Mouse (Mus musculus): ENCODE results near the gene Il25.

DNA sequence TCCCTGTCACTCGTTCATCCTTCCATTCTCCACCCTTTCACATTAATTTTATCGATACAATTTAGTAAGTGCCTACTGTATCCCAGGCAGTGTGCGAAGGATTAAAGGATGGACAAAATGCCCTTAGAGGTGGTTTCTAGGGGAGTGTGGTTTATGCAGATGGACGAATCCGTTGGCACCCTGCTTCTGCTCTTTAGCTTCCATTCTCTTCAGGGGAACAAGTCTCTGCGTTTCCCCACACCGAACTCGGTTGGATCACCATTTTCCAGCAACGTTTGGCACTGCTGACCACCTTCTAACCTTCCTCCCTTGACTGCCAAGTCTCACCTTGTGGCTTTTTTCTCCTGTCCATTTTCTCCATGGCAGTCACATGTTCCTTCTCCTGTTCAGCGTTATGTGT lies 19.2 kb upstream of the Il25 start:
- TF ChIP-seq CTCF (conservative IDR thresholded peaks at IDR 0.05; ENCODE audit: insufficient read depth, insufficient read length, low read depth, low read length) = no peak
- TF ChIP-seq POLR2A (IDR thresholded peaks at IDR 0.05; ENCODE audit: low read depth, low read length) = no peak
